Mouse (Mus musculus) E14TG2a.4 (cell line): ENCODE measurements at regions not wholly inside any gene's neighbourhood (a gene's known extent, or its start where the extent isn't known, plus 50 kb on each side); places are given as distances from the start of the nearest gene placed in this dataset.

Source experiments
- H3K27me3 ChIP-seq: 2 replicates; pipeline ENCODE4 v1.6.1; 2014; ENCODE audit warnings: low read length, control low read depth; ENCODE audit not compliant: insufficient read depth
- H3K36me3 ChIP-seq: 2 replicates; pipeline ENCODE4 v1.6.1; 2014; ENCODE audit warnings: low read length, control low read depth; ENCODE audit not compliant: insufficient read depth
- H3K4me1 ChIP-seq: replicated peaks from 2 replicates; pipeline ENCODE4 v1.6.1; 2014; ENCODE audit warnings: low read depth, low read length, control low read depth
- H3K4me3 ChIP-seq: replicated peaks from 2 replicates; pipeline ENCODE4 v1.5.1; 2014; ENCODE audit warnings: mild to moderate bottlenecking, low read length
- H3K9me3 ChIP-seq: 2 replicates; pipeline ENCODE4 v1.6.1; 2014; ENCODE audit warnings: low read length, control low read depth
- CTCF ChIP-seq: conservative IDR thresholded peaks from 2 replicates; pipeline ENCODE4 v1.5.1; 2014; ENCODE audit warnings: low read length
- NANOG ChIP-seq: IDR thresholded peaks from 2 replicates; pipeline ENCODE4 v1.6.1; 2014; ENCODE audit warnings: borderline replicate concordance, low read length, mixed read lengths
- POU5F1 ChIP-seq: IDR thresholded peaks from 2 replicates; pipeline ENCODE4 v1.6.1; 2014; ENCODE audit warnings: low read length, borderline replicate concordance

DNA sequence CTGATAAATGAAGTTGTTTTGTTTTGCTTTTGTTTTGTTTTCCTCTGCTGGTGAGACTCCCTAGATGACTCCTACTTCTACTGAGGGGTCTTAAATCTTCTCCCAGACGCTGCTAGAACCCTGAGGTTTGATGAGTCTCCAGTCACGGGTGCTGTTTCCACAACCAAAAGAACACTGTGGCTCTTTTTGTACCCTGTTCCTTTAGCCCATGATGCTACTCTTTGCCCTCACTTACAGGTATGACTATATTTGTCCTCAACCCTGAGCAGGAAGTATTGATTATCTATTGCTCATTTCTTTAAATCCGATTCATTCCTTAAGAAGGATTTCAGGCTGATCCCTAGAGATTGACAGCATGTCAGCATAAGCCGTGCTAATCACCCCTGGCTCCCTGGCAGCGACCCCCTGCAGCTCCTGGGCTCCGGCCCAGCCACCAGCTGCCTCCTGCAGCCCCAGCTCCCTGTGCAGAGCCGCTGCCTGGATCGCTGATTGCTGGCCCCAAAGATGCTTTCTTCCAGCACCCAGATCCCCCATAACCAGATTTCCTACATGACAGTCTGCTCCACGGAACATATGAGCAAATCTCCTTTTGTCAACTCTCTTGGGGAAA, 163.7 kb upstream of the Sox2 start:
- Histone ChIP-seq H3K36me3 (no peaks in the 10 kb centered on the region), H3K4me3 (no peak overlapping the region), H3K9me3 (peaks cover 9% of the 10 kb centered on the region; the same call in 1 of the 2 replicates), H3K4me1 (peaks cover 31% of the 10 kb centered on the region), H3K27me3 (no peaks in the 10 kb centered on the region)
- no peak for TF ChIP-seq CTCF
- TF ChIP-seq NANOG: no peak
- no peak for TF ChIP-seq POU5F1

GRCm38 (mm10) chr3:34485345-34486223, 164.6 kb upstream of the Sox2 start:
- Histone ChIP-seq H3K36me3 (no peaks in the 10 kb centered on the region), H3K27me3 (no peaks in the 10 kb centered on the region), H3K4me1 (peaks cover 38% of the 10 kb centered on the region), H3K9me3 (peaks cover 9% of the 10 kb centered on the region; the same call in 1 of the 2 replicates), H3K4me3 (peak overlapping the region; percentile 57)
- TF ChIP-seq POU5F1 (no peak), NANOG (no peak), CTCF (no peak)

DNA sequence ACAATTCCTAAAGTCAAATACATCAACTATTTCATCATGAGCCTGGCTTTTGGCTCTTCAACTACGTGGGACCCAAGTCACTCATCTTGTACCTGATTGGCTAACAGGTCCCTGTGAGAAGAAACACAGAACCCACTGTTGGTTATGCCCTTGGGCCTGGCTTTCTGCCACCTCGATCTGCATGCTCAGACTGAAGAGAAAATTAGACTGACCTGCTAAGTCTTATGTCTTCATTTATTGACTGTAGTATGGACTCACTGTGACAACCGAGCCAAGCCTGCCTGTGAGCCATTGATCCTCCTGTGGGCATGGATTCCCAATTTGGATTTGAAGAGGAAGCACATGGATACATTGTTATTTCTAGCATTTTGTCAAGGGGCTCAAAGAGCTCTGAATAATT, 166.3 kb upstream of the Sox2 start:
- Histone ChIP-seq H3K27me3 (no peaks in the 10 kb centered on the region), H3K4me1 (peaks cover 42% of the 10 kb centered on the region), H3K4me3 (no peak overlapping the region), H3K9me3 (peaks cover 9% of the 10 kb centered on the region; the same call in 1 of the 2 replicates), H3K36me3 (no peaks in the 10 kb centered on the region)
- TF ChIP-seq CTCF (no peak), NANOG (no peak), POU5F1 (no peak)

GRCm38 (mm10) chr3:34481821-34482713, 168.1 kb upstream of the Sox2 start:
- no peaks in the 10 kb centered on the region for H3K27me3 ChIP-seq
- H3K36me3 ChIP-seq: no peaks in the 10 kb centered on the region
- H3K4me1 ChIP-seq: peaks cover 42% of the 10 kb centered on the region
- H3K9me3 ChIP-seq: peaks cover 9% of the 10 kb centered on the region; the same call in 1 of the 2 replicates
- TF ChIP-seq NANOG: no peak
- TF ChIP-seq POU5F1: no peak
- TF ChIP-seq CTCF: no peak
- H3K4me3 ChIP-seq: no peak overlapping the region

DNA sequence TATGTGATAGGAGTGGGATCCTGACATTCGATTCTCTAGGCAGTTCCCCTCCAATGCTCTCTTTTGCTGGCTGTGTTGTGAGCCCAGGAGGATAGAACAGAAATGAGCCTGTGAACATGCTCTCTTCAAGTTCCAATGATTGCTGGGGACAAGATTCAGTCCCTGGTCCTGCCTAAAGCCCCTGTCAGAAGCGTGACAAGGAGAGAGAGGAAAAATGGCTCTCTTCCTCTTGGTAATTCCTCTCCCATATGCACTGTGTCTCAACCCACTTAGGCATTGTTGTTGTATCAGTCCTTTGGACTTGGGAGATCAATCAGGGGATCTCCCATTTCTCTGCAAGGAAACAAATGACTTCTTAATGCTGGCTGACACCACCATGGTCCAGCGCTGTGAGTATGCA, 168.9 kb upstream of the Sox2 start:
- Histone ChIP-seq H3K27me3 (no peaks in the 10 kb centered on the region), H3K36me3 (no peaks in the 10 kb centered on the region), H3K4me3 (no peak overlapping the region), H3K4me1 (peaks cover 36% of the 10 kb centered on the region), H3K9me3 (peaks cover 9% of the 10 kb centered on the region; the same call in 1 of the 2 replicates)
- TF ChIP-seq CTCF (no peak), POU5F1 (no peak), NANOG (no peak)

DNA sequence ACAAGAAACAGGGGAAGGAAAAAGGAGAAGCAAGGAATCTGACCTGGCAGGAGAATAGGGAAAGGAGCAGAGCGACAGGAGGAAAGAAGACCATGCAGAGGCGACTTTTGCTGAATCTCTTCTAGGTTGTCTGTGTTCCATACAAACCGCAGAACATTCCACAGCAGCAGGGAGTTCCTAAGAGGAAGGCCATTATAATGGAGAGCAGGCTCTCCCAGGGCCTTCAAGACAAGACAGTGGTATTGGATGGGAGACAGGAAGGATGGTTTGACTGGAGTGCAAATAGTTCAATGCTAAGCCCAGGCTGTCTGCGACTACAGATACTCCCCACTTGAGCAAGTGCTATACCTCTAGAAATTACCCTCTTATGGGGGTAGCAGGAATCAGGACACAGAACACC, 176.1 kb upstream of the Sox2 start:
- H3K9me3 ChIP-seq: no peaks in the 10 kb centered on the region
- TF ChIP-seq CTCF: no peak
- TF ChIP-seq POU5F1: no peak
- TF ChIP-seq NANOG: no peak
- no peaks in the 10 kb centered on the region for H3K27me3 ChIP-seq
- no peak overlapping the region for H3K4me3 ChIP-seq
- H3K36me3 ChIP-seq: no peaks in the 10 kb centered on the region
- peaks cover 31% of the 10 kb centered on the region for H3K4me1 ChIP-seq

- no peak overlapping the region for H3K4me3 ChIP-seq
- TF ChIP-seq CTCF: no peak
- TF ChIP-seq NANOG: no peak
- no peak for TF ChIP-seq POU5F1
Measured at GRCm38 (mm10) chr3:34470721-34471120, 179.5 kb upstream of the Sox2 start.

DNA sequence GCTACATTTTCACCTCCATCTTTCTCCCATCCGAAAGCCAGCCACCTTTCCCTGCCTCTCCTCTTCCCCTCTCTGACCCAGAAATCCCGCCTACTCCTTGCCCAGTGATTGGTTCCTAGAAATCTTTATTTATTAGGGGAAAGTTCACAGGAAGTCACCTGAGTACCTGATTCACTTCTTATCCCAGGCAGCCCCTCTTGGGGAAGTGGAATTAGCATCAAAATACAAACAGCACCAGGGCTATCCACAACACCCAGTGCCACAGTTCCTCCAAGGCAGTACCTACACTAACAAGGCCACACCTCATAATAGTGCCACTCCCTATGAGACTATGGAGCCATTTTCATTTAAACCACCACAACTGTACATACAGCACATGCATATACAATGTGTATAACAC, 180.3 kb upstream of the Sox2 start:
- Histone ChIP-seq H3K36me3 (no peaks in the 10 kb centered on the region), H3K9me3 (peaks cover 1% of the 10 kb centered on the region; the same call in 1 of the 2 replicates), H3K27me3 (no peaks in the 10 kb centered on the region), H3K4me3 (no peak overlapping the region), H3K4me1 (peaks cover 31% of the 10 kb centered on the region)
- TF ChIP-seq CTCF (no peak), NANOG (peak; percentile 38; the same call in 1 of the 2 replicates)

More at GRCm38 (mm10) chr3:34470721-34471120, 179.5 kb upstream of the Sox2 start:
- H3K36me3 ChIP-seq: no peaks in the 10 kb centered on the region
- H3K4me1 ChIP-seq: peaks cover 31% of the 10 kb centered on the region
- no peaks in the 10 kb centered on the region for H3K9me3 ChIP-seq
- H3K27me3 ChIP-seq: no peaks in the 10 kb centered on the region
